Mouse (Mus musculus) heart, postnatal 36 days (tissue): ENCODE results near the gene 0610037L13Rik. TPM values are rescaled to one million over a fixed set of nuclear protein-coding genes. Genes with fewer than 3 reads are reported as not detected.

Experiments used
- DNase-seq, 2 experiments: peaks; one replicate each; pipeline ENCODE4 v3.0.0; 2021 to 2022
- intact Hi-C: fragments of 180-260 bp; cut with DNase I; formaldehyde crosslinking; loops from one replicate; pipeline ENCODE4 v1.15.1; 2025
- total RNA-seq, 2 experiments: library from RNA; stranded (reverse); gene quantifications; 2 replicates each; pipeline ENCODE4 v1.2.3; 2021

0610037L13Rik gene
- total RNA-seq, 2 experiments from 2014 or later, result 53.2 to 54.3 TPM

GRCm38 (mm10) chr4:107906561-107906960 is 16.9 kb downstream of the 0610037L13Rik start:
- DNase-seq, result no peak
- intact Hi-C loops, result no loop called here

GRCm38 (mm10) chr4:107910020-107910419 is 20.4 kb downstream of the 0610037L13Rik start:
- no peak for DNase-seq

DNA sequence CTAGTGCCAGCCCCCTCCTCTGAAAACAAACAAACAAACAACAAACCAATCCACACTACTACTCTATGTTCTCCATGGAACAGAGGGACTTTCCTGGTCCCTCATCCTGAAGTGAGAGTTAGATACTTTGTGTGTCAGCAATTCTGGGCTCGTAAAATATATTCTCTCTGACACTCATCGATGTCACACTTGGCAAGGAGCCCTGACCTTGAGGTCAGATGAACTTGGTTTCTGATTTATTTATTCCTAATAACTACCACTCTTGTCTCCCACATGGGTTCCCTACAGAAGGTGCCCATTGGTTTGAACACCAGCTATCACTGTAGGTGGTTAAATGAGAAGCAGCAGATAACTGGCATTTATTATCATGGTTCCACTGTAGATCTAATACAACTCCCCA is 30.7 kb downstream of the 0610037L13Rik start:
- DNase-seq, result no peak
- intact Hi-C loops, result loop anchor here (5.0 to 10.0 kb wide), 2 partner anchors 152 to 384 kb away; partner anchors contain the start of gene Zyg11b

More at GRCm38 (mm10) chr4:107910020-107910419, 20.4 kb downstream of the 0610037L13Rik start:
- intact Hi-C loops, result no loop called here

DNA sequence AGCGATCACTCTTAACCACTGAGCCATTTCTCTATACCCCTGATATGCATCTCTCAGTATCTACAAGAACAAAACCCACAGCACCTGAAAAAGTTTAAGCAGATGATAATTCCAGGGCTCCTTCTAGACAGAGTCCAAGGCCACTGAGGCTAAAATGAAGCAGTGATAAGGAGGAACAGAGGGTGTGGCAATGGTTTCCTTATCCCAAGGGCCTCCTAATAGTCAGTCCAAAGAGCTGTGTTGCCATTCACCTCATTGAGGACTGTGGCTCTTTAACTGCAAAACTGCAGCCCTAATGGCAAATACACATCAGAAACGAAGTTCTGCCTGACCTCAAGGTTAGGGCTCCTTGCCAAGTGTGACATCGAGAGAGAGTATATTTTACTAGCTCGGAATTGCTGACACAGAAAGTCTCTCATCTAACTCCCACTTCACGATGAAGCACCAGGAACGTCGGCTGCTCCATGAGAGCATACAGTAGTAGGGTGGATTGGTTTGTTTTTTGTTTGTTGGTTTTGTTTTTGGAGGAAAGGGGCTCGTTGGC is 31.6 kb downstream of the 0610037L13Rik start:
- peak; percentile 18 to 33 for DNase-seq

GRCm38 (mm10) chr4:107921952-107922351 is 32.3 kb downstream of the 0610037L13Rik start:
- intact Hi-C loops, result loop anchor here (2.0 to 10.0 kb wide), 3 partner anchors 31 to 383 kb away; partner anchors contain the start of gene Zyg11b
- DNase-seq, result peak; percentile 17 to 46

More for the DNA sequence above, 31.6 kb downstream of the 0610037L13Rik start:
- intact Hi-C loops, result loop anchor here (5.0 to 10.0 kb wide), 2 partner anchors 151 to 384 kb away; partner anchors contain the start of gene Zyg11b

- intact Hi-C loops, result loop anchor here (2.0 to 10.0 kb wide), 3 partner anchors 32 to 382 kb away; partner anchors contain the start of gene Zyg11b
- DNase-seq, result peak; percentile 95
Observed at GRCm38 (mm10) chr4:107923145-107923802, 33.7 kb downstream of the 0610037L13Rik start, which contains the start of gene Cpt2. Cpt2 (minus strand) TSS chr4:107923610.

GRCm38 (mm10) chr4:107923803-107924194 is 34.2 kb downstream of the 0610037L13Rik start:
- no peak for DNase-seq
- intact Hi-C loops, result loop anchor here (2.0 to 10.0 kb wide), 3 partner anchors 33 to 381 kb away; partner anchors contain the start of gene Zyg11b

- no peak for DNase-seq
- intact Hi-C loops, result loop anchor here (10.0 kb wide), 1 partner anchor 377 kb away; the partner anchor contains the start of gene Zyg11b
Observed at GRCm38 (mm10) chr4:107928269-107928668, 38.7 kb downstream of the 0610037L13Rik start.

DNA sequence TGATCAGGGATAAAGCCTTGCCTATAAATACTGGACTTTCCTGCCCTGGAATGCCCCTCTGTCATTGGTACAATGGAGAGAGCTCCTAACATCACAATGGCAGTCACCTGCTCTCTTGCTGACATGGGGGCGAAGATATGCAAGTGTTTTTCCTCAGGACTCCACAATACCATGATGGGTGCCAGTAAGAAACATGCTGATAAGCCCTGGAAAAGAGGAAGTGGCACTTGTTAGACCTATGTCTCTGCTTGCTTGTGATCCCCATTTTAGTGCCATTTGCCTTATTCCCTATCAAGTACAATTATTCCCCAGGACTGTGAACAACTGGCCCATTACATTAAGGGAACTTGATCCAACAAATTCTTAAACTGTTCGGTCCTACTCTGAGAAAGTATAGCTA is 39.1 kb downstream of the 0610037L13Rik start:
- intact Hi-C loops, result loop anchor here (10.0 kb wide), 1 partner anchor 376 kb away; the partner anchor contains the start of gene Zyg11b

GRCm38 (mm10) chr4:107931453-107931852 is 41.8 kb downstream of the 0610037L13Rik start:
- intact Hi-C loops, result no loop called here
- no peak for DNase-seq

More for the DNA sequence above, 39.1 kb downstream of the 0610037L13Rik start:
- DNase-seq, result no peak

GRCm38 (mm10) chr4:107933239-107933638 is 43.6 kb downstream of the 0610037L13Rik start:
- intact Hi-C loops, result no loop called here
- no peak for DNase-seq

- no peak for DNase-seq
- intact Hi-C loops, result loop anchor here (5.0 kb wide), 1 partner anchor 392 kb away; the partner anchor contains the start of gene Coa7
Observed at GRCm38 (mm10) chr4:107935254-107935653, 45.6 kb downstream of the 0610037L13Rik start.

- DNase-seq, result peak; percentile 69 to 75
- intact Hi-C loops, result loop anchor here (5.0 kb wide), 1 partner anchor 390 kb away; the partner anchor contains the start of gene Coa7
Observed at GRCm38 (mm10) chr4:107937338-107937737, 47.7 kb downstream of the 0610037L13Rik start.

DNA sequence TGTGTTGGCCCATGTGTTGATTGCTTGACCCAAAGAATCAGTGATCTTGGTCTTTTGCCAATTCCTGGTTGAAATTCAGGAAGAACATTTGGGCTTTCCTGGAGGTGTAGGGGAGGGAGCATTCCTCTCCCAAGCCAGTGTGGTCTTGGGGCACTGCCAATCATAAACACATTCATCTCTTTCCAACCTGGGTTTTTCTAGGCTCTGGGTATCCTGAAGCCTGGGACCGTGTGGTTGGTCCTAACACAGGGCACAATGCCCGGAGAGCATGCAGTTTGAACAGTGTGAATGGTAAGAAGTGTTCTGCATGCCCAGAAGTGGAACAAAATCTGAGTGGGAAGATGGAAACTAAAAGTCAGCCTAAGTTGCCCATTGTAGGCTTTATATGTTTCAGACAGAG is 48.5 kb downstream of the 0610037L13Rik start:
- no peak for DNase-seq

GRCm38 (mm10) chr4:107942741-107943140 is 53.1 kb downstream of the 0610037L13Rik start:
- intact Hi-C loops, result no loop called here
- no peak for DNase-seq

More for the DNA sequence above, 48.5 kb downstream of the 0610037L13Rik start:
- intact Hi-C loops, result loop anchor here (5.0 kb wide), 1 partner anchor 389 kb away; the partner anchor contains the start of gene Coa7

- no peak for DNase-seq
- intact Hi-C loops, result no loop called here
Observed at GRCm38 (mm10) chr4:107944141-107944540, 54.5 kb downstream of the 0610037L13Rik start.

Other genes with a start within 250 kb of the 0610037L13Rik start
- gene Dmrtb1, start 205.6 kb upstream of the 0610037L13Rik start, total RNA-seq, result not detected
- gene Lrp8, start 87.6 kb upstream of the 0610037L13Rik start, total RNA-seq, result 1 to 10 TPM in 1 of 2 experiments, under 1 TPM in 1; 0.97 to 1.1 TPM
- 10 to 100 TPM; 43.0 to 43.5 TPM for gene Magoh, start 10.1 kb upstream of the 0610037L13Rik start, total RNA-seq
- 100 to 1,000 TPM; 308 to 324 TPM for gene Cpt2, start 33.8 kb downstream of the 0610037L13Rik start, total RNA-seq
- under 1 TPM; 0.27 to 0.33 TPM for gene Slc1a7, start 78.5 kb downstream of the 0610037L13Rik start, total RNA-seq
- gene Podn, start 206.6 kb downstream of the 0610037L13Rik start, total RNA-seq, result 10 to 100 TPM; 25.6 to 26.3 TPM